Mouse (Mus musculus): Measurements from ENCODE around the gene Rasip1.

The Rasip1 gene

DNA sequence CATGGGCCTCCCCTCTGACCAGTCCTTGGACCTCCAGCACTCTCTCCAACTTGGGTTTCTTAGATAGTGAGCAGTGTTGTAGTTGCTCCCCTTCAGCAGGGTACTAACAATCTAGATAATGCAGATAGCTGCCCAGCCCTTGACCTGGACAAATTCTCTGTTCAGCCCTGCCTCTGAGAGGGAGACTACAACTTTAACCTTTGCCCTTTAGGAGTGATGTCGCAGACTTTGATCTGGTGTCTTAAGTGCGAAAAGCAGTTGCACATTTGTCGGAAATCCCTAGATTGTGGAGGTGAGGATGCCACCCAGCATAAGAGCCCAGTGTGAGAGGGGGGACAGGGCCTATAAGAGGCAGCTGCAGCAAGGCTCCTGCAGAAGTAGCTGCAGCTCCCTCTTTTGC lies 2.6 kb upstream of the Rasip1 start:
- DNase-seq (ENCODE audit: low spot score): no peak

DNA sequence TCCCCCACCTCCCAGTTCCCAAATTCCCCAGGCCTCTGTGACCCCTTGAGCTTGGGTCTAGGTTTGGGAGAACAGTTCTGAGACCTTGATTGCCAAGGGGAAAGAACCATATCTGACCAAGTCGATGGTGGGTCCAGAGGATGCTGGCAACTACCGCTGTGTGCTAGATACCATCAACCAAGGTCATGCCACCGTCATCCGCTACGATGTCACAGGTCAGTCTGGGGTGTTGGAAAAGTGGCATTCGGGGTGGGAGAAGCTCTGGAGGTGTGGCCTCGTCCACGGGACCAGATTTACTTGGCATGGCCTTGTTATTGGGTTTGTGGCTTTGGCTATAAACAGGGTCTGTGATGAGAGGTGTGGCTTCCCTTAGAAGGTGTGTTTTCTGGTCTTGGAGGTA lies 1.8 kb upstream of the Rasip1 start:
- DNase-seq (ENCODE audit: low spot score): no peak

DNA sequence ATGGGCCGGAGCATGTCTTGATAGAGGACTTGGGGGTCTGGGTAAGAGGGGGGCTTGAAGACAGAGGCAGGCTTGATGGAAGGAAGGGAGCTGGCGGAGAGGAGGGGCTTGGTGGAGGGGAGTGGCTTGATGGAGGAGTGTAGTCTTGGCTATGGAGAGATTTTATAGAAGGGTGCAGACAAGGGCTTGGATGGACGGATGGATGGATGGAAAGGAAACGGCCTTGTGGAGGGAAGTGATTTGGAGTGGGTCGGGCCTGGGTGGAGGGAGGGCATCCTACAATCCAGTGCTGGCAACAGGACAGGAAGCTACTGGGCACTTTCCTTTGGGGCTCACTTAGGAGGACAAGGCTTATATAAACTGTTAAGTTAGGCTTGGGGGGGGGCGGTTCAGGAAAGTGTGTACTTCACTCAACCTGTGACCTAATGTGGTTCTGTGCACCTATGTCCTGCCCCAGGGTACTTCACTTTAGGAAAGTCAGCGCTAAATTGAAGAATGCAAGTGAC lies 664 bp upstream of the Rasip1 start:
- no peak for DNase-seq (ENCODE audit: low spot score)

DNA sequence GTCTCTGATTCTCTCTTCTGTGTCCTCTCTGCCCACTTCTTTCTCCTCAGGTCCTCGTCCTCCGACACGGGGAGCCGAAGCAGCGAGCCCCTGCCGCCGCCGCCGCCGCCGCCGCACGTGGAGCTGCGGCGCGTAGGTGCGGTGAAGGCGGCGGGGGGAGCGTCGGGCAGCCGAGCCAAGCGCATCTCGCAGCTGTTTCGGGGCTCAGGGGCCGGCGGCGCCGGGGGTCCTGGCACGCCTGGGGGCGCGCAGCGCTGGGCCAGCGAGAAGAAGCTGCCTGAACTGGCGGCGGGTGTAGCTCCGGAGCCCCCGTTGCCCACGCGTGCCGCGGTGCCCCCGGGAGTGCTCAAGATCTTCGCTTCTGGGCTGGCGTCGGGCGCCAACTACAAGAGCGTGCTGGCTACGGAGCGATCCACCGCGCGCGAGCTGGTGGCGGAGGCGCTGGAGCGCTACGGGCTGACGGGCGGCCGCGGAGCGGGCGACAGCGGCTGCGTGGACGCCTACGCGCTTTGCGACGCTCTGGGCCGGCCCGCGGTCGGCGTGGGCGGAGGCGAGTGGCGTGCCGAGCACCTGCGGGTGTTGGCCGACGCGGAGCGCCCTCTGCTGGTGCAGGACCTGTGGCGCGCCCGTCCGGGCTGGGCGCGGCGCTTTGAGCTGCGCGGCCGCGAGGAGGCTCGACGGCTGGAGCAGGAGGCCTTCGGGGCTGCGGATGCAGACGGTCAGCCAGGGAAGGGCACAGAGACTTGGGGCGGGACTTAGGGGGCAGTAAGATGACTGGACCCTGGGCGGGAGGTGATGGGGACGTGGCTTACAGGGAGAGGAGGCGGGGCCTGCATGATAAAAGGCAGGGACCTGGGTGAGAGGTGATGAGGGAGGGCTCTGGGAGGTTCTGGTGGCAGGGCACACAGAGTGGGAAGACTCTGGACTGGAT lies 1.3 kb downstream of the Rasip1 start:
- peak; percentile 89 for DNase-seq (ENCODE audit: low spot score)

DNA sequence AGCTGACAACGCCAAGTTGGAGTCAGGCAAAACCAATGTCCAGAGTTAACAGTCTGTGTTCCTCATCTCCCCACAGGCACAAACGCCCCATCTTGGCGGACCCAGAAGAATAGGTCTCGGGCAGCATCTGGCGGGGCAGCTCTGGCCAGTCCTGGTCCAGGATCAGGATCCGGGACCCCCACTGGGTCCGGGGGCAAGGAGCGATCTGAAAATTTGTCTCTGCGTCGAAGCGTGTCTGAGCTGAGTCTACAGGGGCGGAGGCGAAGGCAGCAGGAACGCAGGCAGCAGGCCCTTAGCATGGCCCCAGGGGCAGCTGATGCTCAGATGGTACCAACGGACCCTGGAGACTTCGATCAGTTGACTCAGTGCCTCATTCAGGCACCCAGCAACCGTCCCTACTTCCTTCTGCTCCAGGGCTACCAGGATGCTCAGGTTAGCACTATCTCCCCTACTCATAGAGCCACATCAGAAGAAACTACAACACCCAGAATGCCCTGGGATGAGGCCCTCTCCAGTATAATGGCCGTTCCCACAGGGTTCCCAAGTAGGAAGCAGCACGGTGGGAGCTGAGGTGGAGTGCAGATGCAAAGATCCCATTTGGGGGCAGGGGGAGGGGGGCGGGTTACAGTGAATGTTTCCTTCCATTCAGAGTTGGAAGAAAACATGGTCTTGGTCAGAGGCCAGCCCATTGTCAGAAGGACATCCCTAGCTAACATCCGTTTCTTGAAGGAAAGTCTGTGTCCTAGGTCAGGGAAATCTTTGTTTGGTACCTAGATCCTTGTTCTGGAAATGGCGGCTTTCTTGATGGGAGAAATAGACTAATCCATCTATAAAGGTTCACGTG lies 3.0 kb downstream of the Rasip1 start:
- no peak for DNase-seq (ENCODE audit: low spot score)

DNA sequence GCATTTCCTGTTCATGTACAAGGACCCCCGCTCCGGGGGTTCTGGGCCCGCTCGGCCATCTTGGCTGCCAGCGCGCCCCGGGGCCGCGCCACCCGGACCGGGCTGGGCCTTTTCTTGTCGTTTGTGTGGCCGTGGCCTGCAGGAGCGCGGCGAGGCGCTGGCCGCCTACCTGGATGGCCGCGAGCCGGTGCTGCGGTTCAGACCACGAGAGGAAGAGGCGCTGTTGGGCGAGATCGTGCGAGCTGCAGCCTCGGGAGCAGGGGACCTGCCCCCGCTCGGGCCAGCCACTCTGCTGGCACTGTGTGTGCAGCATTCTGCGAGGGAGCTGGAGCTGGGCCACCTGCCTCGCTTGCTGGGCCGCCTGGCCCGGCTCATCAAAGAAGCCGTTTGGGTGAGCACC lies 5.2 kb downstream of the Rasip1 start:
- DNase-seq (ENCODE audit: low spot score): peak; percentile 71

DNA sequence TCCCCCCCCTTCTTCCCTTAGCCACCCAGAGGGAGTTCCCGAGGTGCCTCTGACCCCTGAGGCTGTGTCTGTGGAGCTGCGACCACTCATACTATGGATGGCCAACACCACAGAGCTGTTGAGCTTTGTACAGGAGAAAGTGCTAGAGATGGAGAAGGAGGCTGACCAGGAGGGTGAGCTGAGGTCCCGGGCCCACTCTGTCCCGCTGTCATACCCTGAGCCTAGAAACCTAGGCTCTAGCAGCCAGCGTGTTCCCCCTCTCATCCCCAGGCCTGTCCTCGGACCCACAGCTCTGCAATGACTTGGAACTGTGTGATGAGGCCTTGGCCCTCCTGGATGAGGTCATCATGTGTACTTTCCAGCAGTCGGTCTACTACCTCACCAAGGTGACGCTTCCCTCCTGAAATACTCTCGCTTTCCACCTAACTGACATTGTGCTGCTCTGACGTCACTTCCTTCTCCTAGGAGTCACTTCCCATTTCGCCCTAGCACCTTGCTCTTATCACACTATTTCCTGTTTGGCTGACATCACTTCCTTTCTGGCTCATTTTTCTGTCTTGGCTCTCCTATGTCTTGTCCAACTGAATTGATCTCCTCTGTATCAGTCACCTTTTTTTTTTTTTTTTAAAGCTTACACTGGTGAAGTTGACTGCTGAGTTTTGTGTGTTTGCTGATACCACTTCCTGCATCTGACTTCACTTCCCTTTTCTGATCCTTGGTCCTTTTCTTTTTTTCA lies 7.8 kb downstream of the Rasip1 start:
- peak; percentile 43 for DNase-seq (ENCODE audit: low spot score)

DNA sequence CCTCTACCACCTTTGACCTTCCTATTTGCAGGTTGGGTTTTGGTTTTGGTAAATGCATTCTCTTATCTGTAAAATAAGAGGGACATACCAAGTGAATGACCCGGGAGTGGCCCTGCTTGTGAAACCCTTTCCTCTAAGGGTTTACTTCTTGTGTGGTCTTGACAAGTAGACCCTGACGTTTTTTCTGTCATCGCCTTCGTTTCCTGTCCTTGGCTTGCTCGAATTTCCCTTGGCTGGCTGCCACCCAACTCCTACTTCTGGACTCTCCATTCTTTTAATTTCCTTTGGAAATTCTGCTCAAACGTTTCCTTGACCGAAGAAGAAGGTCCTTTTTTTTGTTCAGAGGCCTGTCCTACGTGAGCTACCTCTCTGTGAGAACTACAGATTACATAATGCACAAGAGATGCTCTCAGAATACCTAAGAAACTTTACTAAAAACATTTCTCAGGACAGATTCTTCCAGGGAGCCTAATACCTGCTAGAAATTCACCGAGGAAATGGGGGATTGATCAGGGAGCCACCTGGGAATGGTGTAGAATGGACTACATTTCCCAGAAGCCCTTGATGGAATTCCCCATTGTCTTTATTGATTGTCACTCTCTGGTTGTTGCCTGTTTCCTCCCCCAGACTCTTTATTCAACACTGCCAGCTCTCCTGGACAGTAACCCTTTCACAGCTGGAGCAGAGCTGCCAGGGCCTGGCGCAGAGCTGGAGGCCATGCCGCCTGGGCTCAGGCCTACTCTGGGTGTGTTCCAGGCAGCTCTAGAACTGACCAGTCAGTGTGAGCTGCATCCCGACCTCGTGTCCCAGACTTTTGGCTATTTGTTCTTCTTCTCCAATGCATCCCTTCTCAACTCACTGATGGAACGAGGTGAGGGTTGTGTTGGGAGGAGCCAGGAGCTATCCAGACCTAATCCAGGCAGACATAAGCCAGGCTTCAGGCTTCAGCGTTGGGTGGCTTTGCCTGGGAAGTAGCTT lies 8.7 kb downstream of the Rasip1 start:
- DNase-seq (ENCODE audit: low spot score): no peak

DNA sequence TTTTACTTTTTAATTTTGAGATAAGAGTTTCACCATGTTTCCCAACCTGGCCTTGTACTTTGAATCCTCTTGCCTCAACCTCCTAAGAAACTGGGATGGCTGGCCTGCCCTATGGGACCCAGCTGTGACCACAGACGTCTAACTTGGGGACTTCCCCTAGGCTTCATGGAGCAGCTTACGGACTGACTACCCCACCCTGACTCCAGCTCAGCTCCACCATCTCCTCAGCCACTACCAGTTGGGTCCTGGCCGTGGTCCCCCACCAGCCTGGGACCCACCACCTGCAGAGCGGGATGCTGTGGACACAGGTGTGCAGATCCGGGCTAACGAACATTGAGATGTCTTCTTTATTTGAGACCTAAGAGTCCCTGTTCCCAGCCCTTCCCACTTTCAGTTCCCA lies 10.4 kb downstream of the Rasip1 start:
- DNase-seq (ENCODE audit: low spot score): no peak

DNA sequence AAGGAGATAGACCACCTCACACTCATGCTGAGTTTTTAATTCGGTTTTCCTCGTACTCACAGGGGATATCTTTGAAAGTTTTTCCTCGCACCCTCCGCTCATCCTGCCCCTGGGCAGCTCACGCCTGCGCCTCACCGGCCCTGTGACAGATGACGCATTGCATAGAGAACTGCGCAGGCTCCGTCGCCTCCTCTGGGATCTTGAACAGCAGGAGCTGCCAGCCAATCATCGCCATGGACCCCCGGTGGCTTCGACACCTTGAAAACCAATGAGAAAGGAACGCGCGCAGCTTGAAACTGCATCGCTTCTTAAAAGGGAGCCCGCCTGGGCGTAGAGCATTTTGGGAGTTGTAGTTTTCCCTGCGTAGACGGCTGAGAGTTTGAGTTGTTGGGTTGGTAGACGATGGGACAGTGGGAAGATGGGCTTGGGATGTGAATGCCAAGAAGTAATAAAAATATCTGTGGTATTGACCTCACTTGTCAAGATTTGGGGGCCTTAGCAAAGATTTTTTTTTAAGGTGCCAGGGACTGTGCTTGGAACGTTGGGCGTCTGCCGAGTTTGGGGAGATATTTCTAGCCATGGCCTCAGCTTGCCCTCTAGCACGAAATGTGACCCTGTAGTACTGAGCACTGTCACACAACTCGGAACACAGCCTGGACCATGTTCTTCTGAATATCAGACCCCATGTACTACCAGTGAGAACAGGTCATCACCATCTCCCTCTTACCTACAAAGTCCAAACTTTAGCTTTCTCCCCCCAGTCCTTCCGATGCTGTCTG lies 11.5 kb downstream of the Rasip1 start:
- peak; percentile 98 for DNase-seq (ENCODE audit: low spot score)

DNA sequence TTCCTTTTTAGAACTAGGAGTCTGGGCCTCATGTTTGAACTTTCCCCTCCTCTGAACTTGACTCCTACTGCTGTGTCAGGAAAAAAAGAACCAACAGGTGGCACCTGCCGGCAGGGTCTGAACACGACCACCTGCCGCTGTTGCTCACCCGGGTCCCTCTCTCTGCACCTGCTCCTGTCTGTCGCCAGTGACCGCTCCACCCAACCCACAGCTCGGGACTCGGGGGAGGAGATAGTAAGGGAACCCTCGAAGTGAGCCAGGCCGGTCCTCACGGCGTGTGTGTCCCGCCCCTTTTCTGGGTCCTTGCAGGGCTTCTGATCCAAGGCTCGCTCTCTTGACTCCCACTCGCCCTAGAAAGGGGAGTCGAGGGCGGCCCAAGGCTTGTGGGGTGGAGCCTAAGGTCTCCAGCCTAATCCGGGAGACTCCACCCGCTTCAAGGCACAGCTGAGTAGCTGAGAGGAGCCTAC lies 12.3 kb downstream of the Rasip1 start, which contains the start of gene Mamstr:
TSS of gene Mamstr (plus strand) at position 417 of the 467 bp plus-strand sequence.
- DNase-seq (ENCODE audit: low spot score): no peak

DNA sequence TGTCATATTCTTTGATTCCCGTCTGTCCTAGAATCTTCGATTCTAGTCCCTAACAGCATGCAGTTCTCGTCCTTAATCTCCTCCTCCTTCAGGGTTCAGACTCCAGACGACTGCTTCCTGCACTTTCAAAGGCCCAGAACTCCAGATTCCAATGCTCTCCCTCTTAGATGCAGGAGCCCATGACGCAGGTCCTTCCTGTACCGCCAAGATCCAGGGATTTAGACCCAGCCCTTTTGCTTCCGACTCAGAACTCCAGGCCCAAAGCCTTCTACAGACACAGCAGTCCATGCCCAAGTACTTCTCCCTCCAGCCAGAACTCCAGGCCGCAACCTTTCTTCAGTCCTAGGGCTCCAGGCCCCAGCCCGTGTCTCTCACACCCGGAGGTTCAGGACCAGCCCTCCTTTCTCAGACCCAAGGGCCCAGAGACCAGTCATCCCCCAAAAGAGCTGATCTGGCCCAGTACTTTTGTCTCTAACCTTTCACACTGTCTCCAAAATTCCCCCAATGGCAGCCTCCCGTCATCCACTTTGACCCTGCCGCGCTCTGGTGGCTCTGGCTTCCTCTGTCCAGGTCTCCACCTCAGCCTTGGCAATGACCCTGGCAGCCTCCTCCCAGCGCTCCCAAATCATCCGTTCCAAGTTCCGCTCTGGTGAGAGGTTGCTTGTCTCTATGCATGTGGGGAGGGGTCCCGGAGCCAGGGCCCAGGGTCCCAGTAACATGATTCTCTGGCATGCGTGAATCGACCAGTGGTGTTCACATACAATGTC lies 13.1 kb downstream of the Rasip1 start:
- no peak for DNase-seq (ENCODE audit: low spot score)

DNA sequence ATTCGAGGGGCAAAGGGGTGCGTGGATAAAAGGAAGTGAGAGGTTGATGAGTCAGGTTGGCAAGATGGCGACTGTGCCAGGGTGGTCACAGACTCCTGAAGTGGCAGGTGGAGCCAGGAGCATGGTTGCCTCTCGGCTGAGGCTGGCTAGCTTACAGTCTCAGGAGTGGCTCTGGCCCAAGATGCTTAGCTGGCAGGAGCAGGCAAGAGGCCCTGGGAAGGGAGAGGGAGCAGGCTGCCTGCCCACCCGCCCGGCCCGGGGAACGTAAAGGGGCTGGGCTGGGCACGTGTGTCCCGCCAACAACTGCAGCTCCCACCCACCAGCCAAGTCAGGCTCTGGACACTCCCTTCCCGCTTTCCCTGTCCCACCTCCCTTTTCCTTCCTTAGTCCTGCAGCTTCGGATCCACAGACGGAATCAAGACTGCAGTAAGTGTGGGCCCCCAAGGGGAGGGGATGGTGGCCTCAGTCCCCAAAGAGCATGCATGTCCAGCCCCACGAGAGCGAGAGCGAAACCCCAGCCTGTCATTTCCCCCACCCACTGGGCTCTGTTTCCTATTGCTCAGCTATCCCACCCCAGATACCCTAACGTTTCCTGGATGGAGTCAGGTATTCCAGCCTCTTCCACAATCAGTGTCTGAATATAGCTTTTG lies 14.2 kb downstream of the Rasip1 start:
- no peak for DNase-seq (ENCODE audit: low spot score)

DNA sequence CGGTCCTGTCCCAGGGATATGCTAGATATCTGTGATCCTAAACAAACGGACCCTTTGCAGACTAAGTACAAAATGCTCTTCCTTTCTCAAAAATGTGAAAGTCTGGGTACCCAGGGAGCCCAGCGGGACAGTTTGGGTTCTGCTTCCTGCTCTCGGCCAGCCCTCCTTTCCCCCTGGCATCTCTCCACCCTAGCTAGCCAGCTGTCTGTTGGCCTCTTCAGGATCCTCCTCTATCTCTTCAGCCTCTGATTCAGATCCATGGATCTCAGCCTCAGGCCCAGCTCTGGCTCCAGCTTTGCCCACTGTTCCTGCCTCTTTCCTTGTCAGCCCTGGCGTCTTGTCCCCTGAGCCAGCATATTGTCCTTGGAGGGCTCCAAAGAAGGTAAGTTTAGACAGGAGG lies 14.8 kb downstream of the Rasip1 start:
- DNase-seq (ENCODE audit: low spot score): no peak

DNA sequence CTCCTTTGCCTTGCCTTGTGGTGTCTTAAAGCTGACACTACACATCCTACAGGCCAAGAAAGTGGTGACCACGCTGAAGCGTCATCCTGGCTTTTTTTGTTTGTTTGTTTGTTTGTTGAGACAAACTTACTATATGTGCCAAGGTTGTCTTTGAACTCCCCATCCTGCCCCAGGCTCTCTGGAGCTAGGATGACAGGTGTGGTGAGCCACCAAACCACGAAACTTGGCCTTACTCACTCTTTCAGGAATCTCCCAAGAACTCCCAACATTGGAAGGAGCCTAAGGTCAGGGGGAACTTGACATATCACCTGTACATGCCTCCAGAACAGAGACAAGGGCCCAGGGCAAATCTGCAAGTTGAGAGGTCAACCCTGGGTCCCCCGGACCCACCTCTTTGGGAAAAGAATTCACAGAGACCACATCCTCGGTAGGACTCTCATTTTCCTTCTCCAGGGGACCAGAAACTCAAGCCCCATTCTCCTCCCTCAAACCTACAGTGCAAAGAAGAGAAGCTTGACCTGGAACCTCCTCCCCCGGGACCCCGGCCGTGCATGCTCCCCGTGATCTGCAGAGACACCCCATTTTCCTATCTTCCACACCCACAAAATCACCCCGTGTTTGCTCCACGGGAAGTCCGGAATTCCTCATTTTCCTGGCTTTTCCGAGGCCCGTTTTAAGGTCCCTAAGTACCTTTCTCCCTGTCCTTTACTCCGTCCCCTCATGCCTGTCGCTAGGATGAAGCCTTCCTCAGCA lies 15.4 kb downstream of the Rasip1 start:
- no peak for DNase-seq (ENCODE audit: low spot score)

DNA sequence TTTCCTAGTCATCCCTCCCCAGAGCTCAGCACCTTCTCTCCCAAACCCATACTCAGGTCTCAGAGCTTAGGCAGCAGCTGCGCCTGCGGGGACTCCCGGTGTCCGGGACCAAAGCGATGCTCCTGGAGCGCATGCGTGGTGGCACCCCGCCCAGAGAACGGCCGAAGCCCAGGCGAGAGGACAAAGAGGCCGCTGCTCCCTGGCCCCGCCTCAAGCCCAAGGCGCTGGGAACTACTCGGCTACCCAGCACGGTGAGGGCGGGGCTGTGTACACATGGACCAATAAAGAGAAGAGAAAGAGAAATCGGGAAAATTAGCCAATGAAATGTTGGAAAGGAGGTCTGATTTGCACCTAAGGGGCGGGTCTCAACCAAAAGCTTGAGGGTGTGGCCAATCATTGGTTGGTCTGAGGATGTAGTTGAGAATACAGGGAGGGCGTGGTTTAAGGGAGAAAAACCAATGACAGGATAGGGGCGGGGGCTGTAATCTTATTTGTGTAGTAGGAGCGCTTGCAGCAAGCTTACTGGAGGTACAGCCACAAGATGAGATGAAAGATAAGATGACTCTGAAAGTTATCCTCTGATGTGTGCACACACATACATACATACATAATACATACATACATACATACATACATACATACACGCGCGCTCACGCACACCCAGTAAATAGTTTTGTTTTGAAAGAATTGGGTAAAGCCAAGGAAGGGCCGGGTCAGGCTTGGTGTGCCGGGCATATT lies 16.3 kb downstream of the Rasip1 start:
- DNase-seq (ENCODE audit: low spot score): peak; percentile 99

DNA sequence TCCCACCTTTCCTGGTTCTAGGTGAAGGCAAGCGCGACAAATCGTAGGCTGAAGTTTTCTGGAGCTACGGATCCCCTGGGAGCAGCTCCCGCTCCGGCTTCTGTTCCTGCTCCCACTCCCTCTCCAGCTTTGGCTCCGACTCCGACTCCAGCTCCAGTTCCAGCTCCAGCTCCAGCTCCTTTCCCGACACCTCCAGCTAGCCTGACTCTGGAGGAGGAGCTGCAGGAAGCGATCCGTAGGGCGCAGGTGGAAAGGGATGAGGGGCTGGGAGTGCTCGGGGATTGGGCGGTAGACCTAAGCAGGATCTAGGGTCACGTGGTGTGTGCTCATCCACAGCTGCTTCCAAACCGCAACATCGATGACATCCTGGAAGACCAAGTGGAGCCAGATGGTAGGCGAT lies 16.9 kb downstream of the Rasip1 start:
- DNase-seq (ENCODE audit: low spot score): peak; percentile 66
